Mouse (Mus musculus) small intestine, adult 2 months (tissue): ENCODE results near the gene Zfp324. TPM values are rescaled to one million over a fixed set of nuclear protein-coding genes. Genes with fewer than 3 reads are reported as not detected.

Experiments
- H3K27ac ChIP-seq: fragments of 200-500 bp; 2 replicates; pipeline ENCODE4 v1.5.1; 2012; ENCODE audit warnings: low read depth, low read length, control low read depth, inconsistent platforms; ENCODE audit not compliant: insufficient read depth
- H3K27me3 ChIP-seq: fragments of 200-500 bp; 2 replicates; pipeline ENCODE4 v1.6.1; 2012; ENCODE audit warnings: mild to moderate bottlenecking, moderate library complexity, low read length, inconsistent platforms; ENCODE audit not compliant: control insufficient read depth, insufficient read depth
- H3K36me3 ChIP-seq: fragments of 200-500 bp; 2 replicates; pipeline ENCODE4 v1.6.1; 2012; ENCODE audit warnings: mild to moderate bottlenecking, low read length, control low read depth, inconsistent platforms; ENCODE audit not compliant: control insufficient read depth, insufficient read depth
- H3K4me1 ChIP-seq: fragments of 200-500 bp; 2 replicates; pipeline ENCODE4 v1.6.1; 2012; ENCODE audit warnings: low read length, inconsistent platforms, mixed read lengths; ENCODE audit not compliant: control insufficient read depth, insufficient read depth, insufficient read length
- H3K4me3 ChIP-seq: fragments of 200-500 bp; 2 replicates; pipeline ENCODE4 v1.5.1; 2012; ENCODE audit warnings: low read depth, mild to moderate bottlenecking, control low read depth, inconsistent platforms, low read length, moderate library complexity
- CTCF ChIP-seq: fragments of 200-500 bp; IDR thresholded peaks from 2 replicates; pipeline ENCODE4 v1.5.1; 2012; ENCODE audit warnings: low read depth, mild to moderate bottlenecking, control low read depth, inconsistent platforms, low read length, moderate library complexity, mixed read lengths; ENCODE audit not compliant: insufficient replicate concordance, insufficient read length; ENCODE audit errors: extremely low read depth
- POLR2A ChIP-seq: fragments of 200-500 bp; IDR thresholded peaks from 2 replicates; pipeline ENCODE4 v1.6.1; 2012; ENCODE audit warnings: low read depth, mild to moderate bottlenecking, control low read depth, inconsistent platforms, low read length, moderate library complexity
- WGBS: fragments of 180-500 bp; shearing (Covaris S2); methylation state at CpG from one replicate; pipeline ENCODE4 v1.1.7; 2018; 5-methylcytosine and 5-hydroxymethylcytosine counted together
- polyA plus RNA-seq: library from polyadenylated mRNA; depleted of rRNA; stranded (reverse); fragments of >200 nt; gene quantifications from 2 replicates; pipeline ENCODE4 v1.2.3, GENCODE M21; 2012

The Zfp324 gene
- polyA plus RNA-seq, 1 experiment = 3.5 TPM

DNA sequence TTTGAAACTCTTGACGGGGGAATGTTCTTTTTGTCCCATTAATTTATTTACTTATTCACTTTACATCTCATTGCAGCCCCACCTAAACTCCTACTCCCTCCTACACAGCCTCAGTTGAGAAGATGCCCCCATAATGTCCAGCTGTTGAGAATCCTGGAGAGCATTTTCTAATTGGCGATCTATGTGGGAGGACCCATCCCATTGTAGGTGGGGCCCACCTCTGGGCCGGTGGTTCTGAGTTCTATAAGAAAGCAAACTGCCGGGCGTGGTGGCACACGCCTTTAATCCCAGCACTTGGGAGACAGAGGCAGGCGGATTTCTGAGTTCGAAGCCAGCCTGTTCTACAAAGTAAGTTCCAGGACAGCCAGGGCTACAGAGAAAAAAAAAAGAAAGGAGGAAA is 21.3 kb downstream of the Zfp324 start:
- WGBS = 73% methylated on average over 8 of the region's 8 CpGs
- no peaks in the 10 kb centered on the region for H3K36me3 ChIP-seq
- H3K27ac ChIP-seq = no peak overlapping the region

GRCm38 (mm10) chr7:12987409-12988189 is 22.0 kb downstream of the Zfp324 start:
- 80% methylated on average over 8 of the region's 8 CpGs for WGBS
- Histone ChIP-seq H3K36me3 (no peaks in the 10 kb centered on the region), H3K27me3 (no peaks in the 10 kb centered on the region), H3K4me3 (no peak overlapping the region), H3K27ac (no peak overlapping the region), H3K4me1 (no peaks in the 10 kb centered on the region; the same call in 1 of the 2 replicates)
- TF ChIP-seq CTCF (no peak), POLR2A (no peak)

More for the DNA sequence above, 21.3 kb downstream of the Zfp324 start:
- Histone ChIP-seq H3K27me3 (no peaks in the 10 kb centered on the region), H3K4me1 (no peaks in the 10 kb centered on the region; the same call in 1 of the 2 replicates), H3K4me3 (no peak overlapping the region)
- TF ChIP-seq POLR2A = no peak
- no peak for TF ChIP-seq CTCF

DNA sequence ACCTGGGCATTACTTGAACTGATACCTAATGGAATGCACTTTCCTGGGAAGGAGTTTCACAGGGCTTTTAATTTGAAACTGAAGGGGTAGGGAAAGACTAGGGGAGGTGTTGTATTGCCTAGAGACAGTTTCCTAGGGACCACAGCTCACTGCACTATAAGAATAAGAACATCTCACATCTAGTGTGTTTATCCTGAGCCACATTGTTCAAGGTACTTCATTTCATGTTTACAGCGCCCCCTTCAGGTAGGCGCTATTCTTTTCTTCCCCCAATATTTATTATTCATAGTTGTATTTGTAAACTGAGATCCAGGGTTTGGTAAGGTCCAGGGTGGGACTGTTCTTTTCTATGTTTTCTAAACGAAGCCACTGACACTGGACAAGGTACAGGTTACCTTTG is 26.6 kb downstream of the Zfp324 start:
- WGBS = 3% methylated on average over 3 of the region's 3 CpGs
- H3K4me3 ChIP-seq = no peak overlapping the region
- H3K36me3 ChIP-seq = no peaks in the 10 kb centered on the region
- H3K27ac ChIP-seq = no peak overlapping the region
- H3K4me1 ChIP-seq = no peaks in the 10 kb centered on the region
- TF ChIP-seq CTCF = no peak
- no peaks in the 10 kb centered on the region for H3K27me3 ChIP-seq

DNA sequence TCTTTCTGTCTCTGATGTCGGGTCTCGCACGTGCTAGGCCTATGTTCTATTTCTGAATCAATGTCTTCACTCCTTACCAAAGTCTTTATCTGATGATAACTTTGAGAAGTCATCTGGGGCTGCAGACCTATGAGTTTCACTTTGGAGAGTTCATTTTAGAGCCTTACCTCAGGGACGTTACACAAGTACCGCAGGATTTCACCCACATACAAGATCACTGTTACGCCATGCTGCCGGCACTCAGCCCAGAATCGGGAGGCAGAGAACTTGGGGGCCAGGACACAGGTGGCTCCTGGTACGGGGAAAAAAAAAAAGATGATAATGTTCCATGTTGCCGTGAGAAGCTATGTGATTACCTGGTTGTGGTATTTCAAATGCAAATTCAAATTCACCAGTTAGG is 27.5 kb downstream of the Zfp324 start:
- Histone ChIP-seq H3K27ac (no peak overlapping the region), H3K27me3 (no peaks in the 10 kb centered on the region), H3K36me3 (no peaks in the 10 kb centered on the region), H3K4me1 (peaks cover 2% of the 10 kb centered on the region), H3K4me3 (no peak overlapping the region)
- 87% methylated on average over 10 of the region's 10 CpGs for WGBS
- TF ChIP-seq CTCF (no peak), POLR2A (no peak)

- Histone ChIP-seq H3K27me3 (no peaks in the 10 kb centered on the region), H3K36me3 (no peaks in the 10 kb centered on the region), H3K4me3 (no peak overlapping the region), H3K4me1 (peaks cover 2% of the 10 kb centered on the region), H3K27ac (no peak overlapping the region)
- TF ChIP-seq CTCF = no peak
- TF ChIP-seq POLR2A = no peak
These were observed 30.2 kb downstream of the Zfp324 start for GRCm38 (mm10) chr7:12995862-12996261.

DNA sequence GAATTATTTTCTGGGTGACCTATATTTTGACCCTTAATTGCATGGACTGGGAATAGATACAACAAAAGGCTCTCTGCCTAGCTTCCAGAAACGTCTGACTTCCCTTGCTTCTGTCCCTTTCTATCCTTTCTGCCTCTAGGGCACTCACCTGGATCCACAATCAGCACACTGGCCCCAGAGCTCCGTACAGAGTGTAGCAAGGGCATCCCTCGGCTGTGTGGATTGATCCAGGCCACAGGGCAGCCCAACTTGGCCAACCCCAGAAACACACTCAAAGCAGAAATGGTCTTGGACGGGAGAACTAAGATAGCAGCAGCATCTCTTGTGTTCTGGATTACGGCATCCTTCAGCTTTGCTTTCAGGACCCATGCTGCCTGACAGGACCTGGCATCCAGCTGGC is 31.6 kb downstream of the Zfp324 start:
- H3K27me3 ChIP-seq = no peaks in the 10 kb centered on the region
- no peak overlapping the region for H3K27ac ChIP-seq
- WGBS = 77% methylated on average over 5 of the region's 5 CpGs
- H3K4me1 ChIP-seq = peaks cover 2% of the 10 kb centered on the region
- H3K36me3 ChIP-seq = no peaks in the 10 kb centered on the region
- no peak overlapping the region for H3K4me3 ChIP-seq
- TF ChIP-seq CTCF (no peak), POLR2A (no peak)

DNA sequence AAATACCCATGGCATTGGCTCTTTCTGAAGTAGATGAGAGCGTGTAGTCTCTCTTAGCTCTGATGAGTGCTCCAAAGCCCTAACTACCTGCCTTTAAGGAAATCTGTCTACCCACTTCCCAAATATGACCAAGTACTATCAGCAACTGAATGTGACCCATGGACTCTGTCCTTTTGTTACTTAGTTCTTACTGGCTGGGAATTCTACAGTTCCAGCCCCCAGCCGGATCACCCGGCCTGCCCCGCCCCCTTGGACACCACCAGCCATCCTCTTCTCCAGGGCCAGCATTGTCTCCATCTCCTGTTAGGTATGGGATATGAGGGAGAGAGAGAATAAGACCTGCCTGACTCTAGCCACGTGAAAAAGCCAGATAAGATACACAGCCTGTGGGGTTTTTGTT is 32.4 kb downstream of the Zfp324 start, which contains the start of gene Slc27a5:
Slc27a5 (minus strand) TSS at position 140 of the 400 bp plus-strand sequence.
- H3K27me3 ChIP-seq = no peaks in the 10 kb centered on the region
- WGBS = 42% methylated on average over 5 of the region's 5 CpGs
- TF ChIP-seq POLR2A = no peak
- no peak for TF ChIP-seq CTCF
- H3K36me3 ChIP-seq = no peaks in the 10 kb centered on the region
- H3K4me1 ChIP-seq = peaks cover 2% of the 10 kb centered on the region
- H3K27ac ChIP-seq = no peak within 1 kb of the TSS
- H3K4me3 ChIP-seq = no peak within 1 kb of the TSS
